Mouse (Mus musculus): ENCODE data around the gene Orc2.

DNA sequence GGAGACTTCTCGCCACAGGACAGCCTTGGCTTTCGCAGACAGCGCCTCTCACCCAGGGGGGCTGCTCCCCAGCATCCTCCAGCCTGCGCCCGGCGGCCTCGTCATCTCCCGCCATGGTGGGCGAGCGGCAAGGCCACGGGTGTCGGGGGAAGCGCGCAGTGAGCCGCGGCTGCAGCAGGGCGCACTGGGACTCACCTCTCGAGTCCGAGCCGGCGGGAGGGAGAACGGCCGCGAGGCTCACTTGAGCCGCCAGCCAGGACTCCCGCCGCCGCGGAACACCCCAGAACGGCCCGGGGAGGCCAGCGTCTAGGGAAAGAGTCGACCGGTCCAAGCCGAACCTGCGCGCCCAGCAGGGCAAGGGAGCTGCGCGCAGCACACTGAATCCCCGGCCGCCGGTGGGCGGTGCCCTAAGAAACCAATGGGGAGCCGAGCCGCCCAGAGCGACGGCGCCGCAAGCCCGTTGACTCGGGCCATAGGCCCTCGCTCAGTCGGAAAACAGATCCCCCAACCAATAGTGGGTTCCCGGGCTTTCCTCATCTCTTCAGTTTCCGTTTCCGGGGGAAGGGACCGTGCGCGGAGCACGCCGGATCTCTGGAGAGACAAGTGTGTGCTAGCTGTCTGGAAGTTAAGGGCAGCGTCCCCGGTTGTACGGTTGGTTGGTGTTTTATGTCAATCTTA is at the start of gene Orc2:
- TF ChIP-seq CTCF (IDR thresholded peaks at IDR 0.05; ENCODE audit: low read depth): no peak
- TF ChIP-seq EP300 (optimal IDR thresholded peaks at IDR 0.05): peak; percentile 70
